Mouse (Mus musculus): ENCODE data around the gene Atp1b2. TPM values are rescaled to one million over a fixed set of nuclear protein-coding genes. Genes with fewer than 3 reads are reported as not detected.
A peak's percentile ranks its signal among the peaks of the same experiment; 100 is the strongest.

Atp1b2 gene
- total RNA-seq, 2 experiments from 2014 or later, result 513 to 551 TPM

GRCm38 (mm10) chr11:69609416-69609815, 3.7 kb upstream of the Atp1b2 start:
- no peak for DNase-seq (ENCODE audit: low spot score in 2 of 2)

- DNase-seq (ENCODE audit: low spot score in 2 of 2), result no peak
These were observed 2.8 kb upstream of the Atp1b2 start for GRCm38 (mm10) chr11:69608525-69608924.

GRCm38 (mm10) chr11:69606832-69607231, 1.1 kb upstream of the Atp1b2 start:
- no peak for DNase-seq (ENCODE audit: low spot score in 2 of 2)

- DNase-seq (ENCODE audit: low spot score in 2 of 2), result no peak
These were observed 701 bp upstream of the Atp1b2 start for GRCm38 (mm10) chr11:69606491-69606795.

GRCm38 (mm10) chr11:69604795-69605664, 712 bp downstream of the Atp1b2 start:
- DNase-seq (ENCODE audit: low spot score in 2 of 2), result peak; percentile 33 to 47

- DNase-seq (ENCODE audit: low spot score in 2 of 2), result no peak
These were observed 1.4 kb downstream of the Atp1b2 start for GRCm38 (mm10) chr11:69604347-69604746.

GRCm38 (mm10) chr11:69603516-69603915, 2.2 kb downstream of the Atp1b2 start:
- no peak for DNase-seq (ENCODE audit: low spot score in 2 of 2)

- no peak for DNase-seq (ENCODE audit: low spot score in 2 of 2)
These were observed 4.0 kb downstream of the Atp1b2 start for GRCm38 (mm10) chr11:69601768-69602167.

- peak; percentile 73 to 85 for DNase-seq (ENCODE audit: low spot score in 2 of 2)
These were observed 5.6 kb downstream of the Atp1b2 start for GRCm38 (mm10) chr11:69600098-69600497.

- no peak for DNase-seq (ENCODE audit: low spot score in 2 of 2)
These were observed 6.3 kb downstream of the Atp1b2 start for GRCm38 (mm10) chr11:69599436-69599835.

- DNase-seq (ENCODE audit: low spot score in 2 of 2), result no peak
These were observed 10.9 kb downstream of the Atp1b2 start for GRCm38 (mm10) chr11:69594853-69595252.

GRCm38 (mm10) chr11:69592799-69593198, 12.9 kb downstream of the Atp1b2 start:
- DNase-seq (ENCODE audit: low spot score in 2 of 2), result no peak

- peak; percentile 84 to 90 for DNase-seq (ENCODE audit: low spot score in 2 of 2)
These were observed 13.7 kb downstream of the Atp1b2 start for GRCm38 (mm10) chr11:69591899-69592637.

- DNase-seq (ENCODE audit: low spot score in 2 of 2), result no peak
These were observed 14.3 kb downstream of the Atp1b2 start for GRCm38 (mm10) chr11:69591424-69591823.

- no peak for DNase-seq (ENCODE audit: low spot score in 2 of 2)
These were observed 15.1 kb downstream of the Atp1b2 start for GRCm38 (mm10) chr11:69590622-69591021.

- no peak for DNase-seq (ENCODE audit: low spot score in 2 of 2)
These were observed 16.4 kb downstream of the Atp1b2 start for GRCm38 (mm10) chr11:69589207-69589834.

- no peak for DNase-seq (ENCODE audit: low spot score in 2 of 2)
These were observed 19.9 kb downstream of the Atp1b2 start for GRCm38 (mm10) chr11:69585718-69586325.

GRCm38 (mm10) chr11:69584937-69585336, 20.8 kb downstream of the Atp1b2 start:
- DNase-seq (ENCODE audit: low spot score in 2 of 2), result no peak

- no peak for DNase-seq (ENCODE audit: low spot score in 2 of 2)
These were observed 21.7 kb downstream of the Atp1b2 start for GRCm38 (mm10) chr11:69584008-69584407.

- DNase-seq (ENCODE audit: low spot score in 2 of 2), result no peak
These were observed 23.4 kb downstream of the Atp1b2 start for GRCm38 (mm10) chr11:69582230-69582805.

- DNase-seq (ENCODE audit: low spot score in 2 of 2), result no peak
These were observed 23.9 kb downstream of the Atp1b2 start for GRCm38 (mm10) chr11:69581814-69582213.
